Mouse (Mus musculus) kidney, postnatal 0 days (tissue): ENCODE measurements at regions not wholly inside any gene's neighbourhood (a gene's known extent, or its start where the extent isn't known, plus 50 kb on each side); places are given as distances from the start of the nearest gene placed in this dataset.

Experiments
- ATAC-seq: fragments of 200-750 bp; cut with Nextera tagmentation; replicated peaks from 2 replicates; pipeline ENCODE4 v1.8.0; 2017; ENCODE audit warnings: low read depth, moderate number of reproducible peaks, moderate TSS enrichment, moderate library complexity; ENCODE audit not compliant: low FRiP score
- DNase-seq: peaks from one replicate; pipeline ENCODE4 v3.0.0-alpha.2; 2016; ENCODE audit warnings: low spot score
- H3K27ac ChIP-seq: fragments of 300-500 bp; sonication (generic); 2 replicates; pipeline ENCODE4 v1.5.1; 2014; ENCODE audit warnings: mild to moderate bottlenecking
- H3K27me3 ChIP-seq: fragments of 300-500 bp; sonication (generic); 2 replicates; pipeline ENCODE4 v1.6.1; 2014; ENCODE audit warnings: low read length, mixed read lengths; ENCODE audit not compliant: insufficient read depth
- H3K36me3 ChIP-seq: fragments of 300-500 bp; sonication (generic); 2 replicates; pipeline ENCODE4 v1.6.1; 2014; ENCODE audit warnings: low read length, mixed read lengths; ENCODE audit not compliant: insufficient read depth
- H3K4me1 ChIP-seq: fragments of 300-500 bp; sonication (generic); replicated peaks from 2 replicates; pipeline ENCODE4 v1.6.1; 2014; ENCODE audit warnings: antibody characterized with exemption, low read length, mixed read lengths; ENCODE audit not compliant: insufficient read depth
- H3K4me2 ChIP-seq: fragments of 300-500 bp; sonication (generic); 2 replicates; pipeline ENCODE4 v1.6.1; 2014; ENCODE audit warnings: mild to moderate bottlenecking, low read length, moderate library complexity, mixed read lengths
- H3K4me3 ChIP-seq: fragments of 300-500 bp; sonication (generic); replicated peaks from 2 replicates; pipeline ENCODE4 v1.5.1; 2014; ENCODE audit warnings: low read depth, low read length
- H3K9ac ChIP-seq: fragments of 300-500 bp; sonication (generic); 2 replicates; pipeline ENCODE4 v1.6.1; 2014; ENCODE audit warnings: low read depth, low read length
- H3K9me3 ChIP-seq: fragments of 300-500 bp; sonication (generic); replicated peaks from 2 replicates; pipeline ENCODE4 v1.6.1; 2016; ENCODE audit warnings: low read length, inconsistent platforms, mixed read lengths
- CTCF ChIP-seq: IDR thresholded peaks from 2 replicates; pipeline ENCODE4 v1.5.1; 2016; ENCODE audit warnings: antibody characterized with exemption, low read depth, mild to moderate bottlenecking, moderate library complexity
- WGBS: fragments of 180-500 bp; shearing (Covaris S2); extraction: QIAGEN DNeasy Blood & Tissue Kit; methylation state at CpG from one replicate; pipeline ENCODE4 v1.1.7; 2014; 5-methylcytosine and 5-hydroxymethylcytosine counted together

DNA sequence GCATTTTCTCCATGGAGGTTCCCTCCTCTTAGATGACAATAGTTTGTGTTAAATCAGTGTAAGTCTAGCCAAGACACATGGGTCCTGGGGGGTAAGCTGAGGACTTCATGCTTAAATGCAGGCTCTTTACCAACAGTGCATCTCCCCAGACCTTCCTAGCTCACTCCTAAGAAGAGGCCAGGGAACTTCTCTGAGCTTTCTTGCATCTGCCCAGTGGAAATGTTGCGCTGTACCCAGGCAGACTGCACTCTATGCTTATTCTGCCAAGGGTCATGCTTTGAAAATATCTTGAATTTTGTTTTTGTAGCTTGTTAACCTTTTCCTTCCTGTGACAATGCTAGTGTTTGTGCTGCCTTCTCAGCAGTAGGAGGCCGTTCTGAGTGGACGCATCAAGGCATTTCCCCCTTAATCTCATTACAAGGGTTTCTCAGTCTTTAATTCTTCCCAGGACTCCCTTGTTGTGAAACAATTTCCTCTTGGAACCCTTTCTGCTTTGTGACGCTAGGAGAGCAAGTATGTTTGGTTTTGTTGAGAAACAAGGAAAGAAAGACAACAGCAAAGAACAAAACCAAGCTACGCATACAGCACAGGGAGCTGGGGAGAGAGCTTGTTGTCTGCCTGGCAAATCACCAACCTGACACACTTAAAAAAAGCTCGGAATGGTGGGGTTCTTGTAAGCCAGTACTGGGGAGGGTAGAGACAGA, 88.3 kb upstream of the Irf2bp2 start:
- 35% methylated on average over 6 of the region's 6 CpGs for WGBS
- Histone ChIP-seq H3K9me3 (no peaks in the 10 kb centered on the region), H3K4me3 (no peak overlapping the region), H3K27me3 (no peaks in the 10 kb centered on the region), H3K4me2 (no peak overlapping the region), H3K36me3 (no peaks in the 10 kb centered on the region), H3K4me1 (no peaks in the 10 kb centered on the region), H3K9ac (no peak overlapping the region), H3K27ac (peak overlapping the region; percentile 51)
- ATAC-seq, result no peak
- peak; percentile 77 for DNase-seq
- no peak for TF ChIP-seq CTCF

DNA sequence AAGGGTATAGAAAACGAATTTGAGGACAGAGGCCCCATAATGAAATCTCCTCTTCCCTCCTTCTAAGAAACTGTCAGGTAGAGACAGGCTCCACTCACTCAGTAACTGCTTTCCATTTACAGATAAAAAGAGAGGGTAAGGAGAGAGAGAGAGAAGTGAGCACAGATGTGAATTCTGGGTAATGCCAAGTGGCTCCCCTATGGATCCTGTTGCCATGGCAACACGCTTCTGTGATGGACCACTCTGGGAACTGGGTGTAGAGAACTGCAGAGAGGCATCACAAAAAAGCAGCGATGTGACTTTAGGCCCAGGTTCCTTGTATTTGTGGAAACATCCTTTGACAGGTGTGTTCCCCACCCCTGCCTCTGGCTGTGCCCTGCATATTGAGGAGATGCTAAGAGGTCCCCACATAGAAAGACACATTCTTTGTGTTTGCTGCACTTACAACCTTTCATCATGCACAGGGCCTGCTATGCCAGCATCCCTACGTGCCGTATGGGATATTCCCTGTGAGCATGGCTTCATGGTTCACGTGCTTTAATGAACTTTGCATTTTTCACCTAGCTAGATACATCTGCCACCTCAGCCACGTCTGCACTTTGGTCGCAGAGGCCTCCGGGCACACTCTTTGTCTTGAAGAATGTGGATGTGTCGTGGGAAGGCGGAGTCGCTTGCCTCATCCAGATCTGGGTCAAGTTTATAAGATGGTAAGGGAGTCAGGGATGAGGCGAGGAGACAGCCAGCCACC, 84.4 kb upstream of the Irf2bp2 start:
- Histone ChIP-seq H3K9ac (no peak overlapping the region), H3K9me3 (no peaks in the 10 kb centered on the region), H3K36me3 (no peaks in the 10 kb centered on the region), H3K27me3 (no peaks in the 10 kb centered on the region), H3K27ac (no peak overlapping the region), H3K4me3 (no peak overlapping the region), H3K4me1 (no peaks in the 10 kb centered on the region), H3K4me2 (no peak overlapping the region)
- no peak for DNase-seq
- peak; percentile 66 for ATAC-seq
- no peak for TF ChIP-seq CTCF
- WGBS, result 67% methylated on average over 13 of the region's 13 CpGs

DNA sequence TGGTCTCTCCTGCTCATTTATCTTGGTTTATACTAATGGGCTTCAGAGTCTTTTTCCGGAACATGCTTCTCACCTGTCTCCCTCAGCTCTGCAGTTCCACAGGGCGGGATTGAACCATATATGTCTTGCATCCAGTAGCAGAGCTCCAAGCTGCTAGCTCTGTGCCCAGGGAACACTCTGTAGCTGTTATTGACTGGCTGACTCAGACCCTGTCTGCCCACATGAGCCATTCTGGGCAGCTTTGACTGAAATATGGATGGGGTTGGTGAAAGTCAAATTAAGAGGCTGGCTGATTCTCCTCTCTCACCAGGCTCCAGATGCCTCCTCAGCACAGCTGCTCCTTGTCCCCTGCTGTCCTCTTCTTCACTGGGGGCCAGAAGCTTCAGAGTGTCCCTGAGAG, 81.4 kb upstream of the Irf2bp2 start:
- H3K9ac ChIP-seq, result no peak overlapping the region
- no peak overlapping the region for H3K27ac ChIP-seq
- H3K9me3 ChIP-seq, result no peaks in the 10 kb centered on the region
- H3K27me3 ChIP-seq, result no peaks in the 10 kb centered on the region
- H3K4me1 ChIP-seq, result no peaks in the 10 kb centered on the region
- H3K4me2 ChIP-seq, result no peak overlapping the region
- ATAC-seq (no peak), DNase-seq (no peak)
- 96% methylated on average over 2 of the region's 2 CpGs for WGBS
- H3K4me3 ChIP-seq, result no peak overlapping the region
- no peak for TF ChIP-seq CTCF
- no peaks in the 10 kb centered on the region for H3K36me3 ChIP-seq

DNA sequence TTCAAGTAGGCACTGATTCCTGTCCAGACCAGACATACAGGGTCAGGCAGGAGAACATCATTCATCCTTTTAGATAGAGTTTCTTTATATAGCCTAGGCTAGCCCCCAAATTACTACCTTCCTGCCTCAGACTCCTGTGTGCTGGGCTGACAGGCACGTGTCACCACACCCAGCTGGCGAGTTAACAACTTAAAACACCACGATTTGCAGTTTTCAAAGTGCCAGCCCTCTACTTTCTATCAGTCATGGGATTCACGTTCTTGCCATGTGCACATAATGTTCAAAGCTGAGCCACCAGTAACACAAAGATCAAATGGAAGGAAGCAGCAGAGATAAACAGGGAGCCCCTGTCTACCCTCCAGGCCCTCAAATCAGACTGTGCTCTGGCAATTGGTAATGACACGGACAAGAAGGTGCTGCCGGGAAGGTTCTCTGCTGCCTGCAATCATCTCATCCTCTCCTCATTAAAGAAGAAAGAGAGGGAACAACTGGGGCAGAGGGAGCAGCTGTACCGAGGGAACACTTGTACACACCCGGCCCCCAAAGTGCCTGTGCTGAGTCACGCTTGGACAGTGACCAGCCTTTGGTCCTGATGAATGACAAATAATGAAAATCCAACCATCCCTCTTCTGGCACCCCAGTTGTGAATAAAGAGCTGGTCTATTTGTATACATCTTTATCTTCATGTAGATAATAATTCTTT, 79.4 kb upstream of the Irf2bp2 start:
- no peak for DNase-seq
- ATAC-seq, result no peak
- H3K9ac ChIP-seq, result no peak overlapping the region

DNA sequence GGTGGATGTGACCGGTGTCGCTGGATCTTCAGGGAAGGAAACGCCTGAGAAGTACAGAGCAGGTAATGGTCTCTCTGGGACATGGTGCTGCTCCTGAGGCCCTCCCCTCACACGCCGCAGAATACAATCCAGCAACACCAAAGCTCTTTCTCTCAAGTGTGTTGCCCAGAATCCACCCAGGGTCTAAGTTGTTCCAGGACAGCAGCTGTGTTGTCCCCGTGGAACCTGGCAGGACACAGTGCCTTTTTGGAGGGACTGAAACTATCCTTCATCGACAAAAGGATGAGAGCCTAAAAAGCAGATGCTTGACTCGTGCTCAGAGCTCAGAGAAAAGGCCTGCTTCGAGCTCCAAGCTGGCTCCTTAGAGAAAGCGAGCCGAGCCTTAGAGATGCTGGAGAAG, 77.8 kb upstream of the Irf2bp2 start:
- no peaks in the 10 kb centered on the region for H3K9me3 ChIP-seq
- DNase-seq (no peak), ATAC-seq (no peak)
- H3K27ac ChIP-seq, result no peak overlapping the region
- no peak for TF ChIP-seq CTCF
- H3K9ac ChIP-seq, result no peak overlapping the region
- WGBS, result 92% methylated on average over 11 of the region's 11 CpGs
- H3K36me3 ChIP-seq, result no peaks in the 10 kb centered on the region
- no peak overlapping the region for H3K4me2 ChIP-seq
- no peaks in the 10 kb centered on the region for H3K27me3 ChIP-seq
- no peak overlapping the region for H3K4me3 ChIP-seq
- peaks cover 20% of the 10 kb centered on the region for H3K4me1 ChIP-seq

More for the DNA sequence above, 79.4 kb upstream of the Irf2bp2 start:
- Histone ChIP-seq H3K36me3 (no peaks in the 10 kb centered on the region), H3K4me3 (no peak overlapping the region), H3K9me3 (no peaks in the 10 kb centered on the region), H3K27ac (no peak overlapping the region), H3K4me1 (peaks cover 5% of the 10 kb centered on the region; the same call in 1 of the 2 replicates), H3K4me2 (no peak overlapping the region), H3K27me3 (no peaks in the 10 kb centered on the region)
- no peak for TF ChIP-seq CTCF
- 57% methylated on average over 9 of the region's 9 CpGs for WGBS

DNA sequence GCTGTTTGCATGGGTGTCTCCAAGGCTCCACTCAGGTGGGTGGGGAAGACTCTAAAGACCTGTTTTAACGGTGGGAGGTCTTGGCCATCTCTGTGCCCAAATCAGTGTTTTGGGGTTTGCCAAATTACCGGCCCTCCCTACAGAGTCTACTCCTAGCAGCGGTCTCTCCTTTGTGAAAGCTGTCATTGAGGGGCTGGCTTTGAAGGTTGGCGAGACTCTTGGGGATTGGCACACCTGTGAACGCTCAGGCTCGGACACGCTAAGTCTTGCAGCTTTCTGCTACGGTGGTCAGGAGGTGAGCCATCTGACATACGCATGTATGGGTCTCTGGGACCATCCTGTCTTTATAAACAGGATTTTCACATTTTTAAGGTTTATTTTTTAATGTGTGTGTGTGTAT, 76.1 kb upstream of the Irf2bp2 start:
- no peak for DNase-seq
- TF ChIP-seq CTCF, result no peak
- ATAC-seq, result no peak
- Histone ChIP-seq H3K4me1 (peaks cover 27% of the 10 kb centered on the region), H3K36me3 (no peaks in the 10 kb centered on the region), H3K4me3 (no peak overlapping the region), H3K9me3 (no peaks in the 10 kb centered on the region), H3K4me2 (no peak overlapping the region), H3K27ac (no peak overlapping the region), H3K27me3 (no peaks in the 10 kb centered on the region), H3K9ac (no peak overlapping the region)
- 94% methylated on average over 9 of the region's 9 CpGs for WGBS
